Mouse (Mus musculus) layer of hippocampus, adult 9-10 months (tissue): ENCODE data around the gene Med27.

Experiments used
- DNase-seq: peaks from one replicate; pipeline ENCODE4 v3.0.0; 2022; ENCODE audit warnings: low spot score

The Med27 gene

DNA sequence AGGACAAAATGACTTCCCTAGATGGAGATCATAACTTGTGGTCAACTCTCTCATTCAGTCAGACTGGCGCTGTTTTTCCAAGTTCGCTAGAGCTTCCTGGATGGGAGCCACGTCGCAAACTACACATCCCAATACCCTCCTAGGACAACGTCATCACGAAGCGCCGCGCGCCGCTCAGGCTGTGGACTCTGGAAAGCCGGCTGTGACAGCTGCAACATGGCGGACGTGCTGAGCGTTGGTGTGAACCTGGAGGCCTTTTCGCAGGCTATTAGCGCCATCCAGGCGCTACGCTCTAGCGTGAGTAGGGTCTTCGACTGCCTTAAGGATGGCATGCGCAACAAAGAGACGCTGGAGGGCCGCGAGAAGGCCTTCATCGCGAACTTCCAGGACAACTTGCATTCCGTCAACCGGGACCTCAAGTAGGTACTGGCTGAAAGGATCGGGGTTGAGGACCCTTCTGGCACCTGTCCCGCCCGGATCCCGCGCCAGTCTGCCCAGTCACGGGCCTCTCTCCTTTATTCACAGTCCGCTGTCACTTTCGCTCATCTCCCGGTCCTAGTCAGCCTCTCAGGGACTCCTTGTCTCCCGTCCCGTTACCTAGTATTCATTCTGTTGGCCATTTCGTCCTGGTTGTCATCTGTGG lies at the start of gene Med27:
TSS of gene Med27 (plus strand) at position 191 of the 643 bp plus-strand sequence.
- DNase-seq = peak; percentile 90

DNA sequence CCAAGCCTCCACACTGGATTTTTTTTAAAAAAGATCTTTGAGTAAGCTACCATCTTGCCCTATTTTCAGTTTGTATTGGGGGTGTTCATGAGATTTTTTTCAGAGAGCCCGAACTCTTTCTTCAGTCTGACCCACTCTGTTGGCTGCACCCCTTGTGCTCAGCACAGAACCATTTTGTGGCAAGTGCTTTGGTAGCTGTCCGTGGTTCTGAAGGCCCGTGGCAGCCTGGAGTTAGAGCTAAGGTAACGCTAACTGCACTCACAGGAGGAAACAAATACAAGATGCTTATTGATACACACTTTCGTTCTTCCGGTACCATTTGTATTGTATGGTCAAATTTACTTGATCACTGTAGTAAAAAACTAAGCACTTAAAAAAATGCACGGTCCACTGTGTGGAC lies 36.7 kb upstream of the Med27 start:
- DNase-seq = no peak

DNA sequence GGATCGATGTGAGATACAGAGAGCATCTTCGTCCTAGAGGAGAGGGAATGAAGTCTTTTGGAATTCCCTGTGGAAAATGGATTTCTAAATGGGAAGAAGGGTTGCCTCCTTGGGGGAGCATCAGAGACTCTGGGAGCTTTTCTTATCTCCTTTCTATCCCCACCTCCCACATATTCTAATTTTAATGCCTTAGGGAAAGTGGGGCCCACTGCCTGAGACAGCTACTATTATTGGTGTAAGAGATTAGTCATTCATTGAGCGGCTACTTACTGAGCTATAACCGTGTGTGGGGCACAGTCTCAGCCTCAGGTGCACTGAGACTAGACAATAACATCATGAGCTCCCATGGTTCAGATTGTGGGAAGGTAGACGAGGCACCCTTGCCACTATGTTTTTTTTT lies 34.6 kb upstream of the Med27 start:
- no peak for DNase-seq

DNA sequence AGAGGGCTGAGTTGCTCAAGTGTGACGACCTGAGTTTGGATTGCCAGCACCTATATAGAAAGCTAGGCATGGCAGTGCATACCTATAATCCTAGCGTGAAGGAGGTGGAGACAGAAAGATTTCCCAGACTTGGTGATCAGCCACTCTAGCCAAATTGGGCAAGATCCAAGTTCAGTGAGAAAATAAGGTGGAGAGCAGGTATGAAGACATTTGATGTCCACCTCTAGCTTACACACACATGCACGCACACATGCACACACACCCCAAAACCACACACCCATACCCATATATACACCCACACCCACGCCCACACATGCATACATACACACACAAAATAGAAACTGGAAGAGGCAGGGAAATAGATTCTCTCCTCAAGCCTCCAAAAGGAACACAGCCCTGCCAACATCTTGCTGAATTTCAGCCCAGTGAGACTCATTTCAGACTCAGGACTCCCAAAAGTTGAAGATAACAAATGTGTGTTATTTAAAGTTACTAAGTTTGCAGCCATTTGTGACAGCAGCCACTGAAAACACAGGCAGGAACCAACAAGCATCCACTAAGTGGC lies 28.6 kb upstream of the Med27 start:
- no peak for DNase-seq

DNA sequence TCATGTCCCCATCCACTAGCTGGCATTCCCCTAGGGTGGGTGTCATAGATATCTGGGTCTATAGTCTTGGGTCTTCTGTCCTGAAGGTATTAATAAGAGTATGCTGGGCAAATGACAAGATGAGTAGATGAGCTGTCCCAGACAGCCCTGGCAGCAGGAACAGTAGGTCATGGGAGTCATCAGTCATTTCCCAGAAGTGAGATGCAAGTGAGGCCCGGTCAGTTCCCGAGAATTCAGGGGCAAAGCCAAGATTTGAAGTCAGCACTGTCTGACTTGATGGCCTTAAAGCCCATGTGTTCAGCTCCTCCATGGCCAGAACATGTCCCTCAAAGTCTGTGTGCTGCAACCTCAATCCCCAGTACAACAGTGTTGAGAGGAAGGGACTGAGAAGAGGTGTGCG lies 28.0 kb upstream of the Med27 start:
- no peak for DNase-seq

DNA sequence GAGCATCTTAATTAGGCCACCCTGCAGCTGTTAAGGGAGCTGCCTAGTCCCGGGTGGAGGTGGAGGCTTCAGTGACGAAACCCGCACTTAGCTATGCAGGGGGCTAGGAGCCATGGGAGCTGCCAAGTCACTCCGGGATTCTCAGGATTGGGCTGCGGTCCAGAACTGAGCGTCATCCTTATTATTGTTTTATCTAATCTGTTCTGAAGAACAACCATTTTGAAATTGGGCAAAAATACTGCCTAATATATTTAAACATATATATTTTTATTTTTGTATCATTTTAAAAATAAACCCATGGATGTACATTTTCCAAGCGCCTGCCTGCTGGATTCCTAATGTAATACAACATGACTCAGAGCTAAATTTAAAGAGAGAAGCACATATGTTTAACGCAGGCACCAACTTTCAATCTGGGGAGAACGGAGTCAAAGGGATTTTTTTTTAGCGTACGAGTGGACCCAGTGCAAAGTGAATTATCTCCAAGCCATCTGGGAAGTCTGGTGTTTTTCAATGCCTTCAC lies 26.3 kb upstream of the Med27 start:
- peak; percentile 16 for DNase-seq

DNA sequence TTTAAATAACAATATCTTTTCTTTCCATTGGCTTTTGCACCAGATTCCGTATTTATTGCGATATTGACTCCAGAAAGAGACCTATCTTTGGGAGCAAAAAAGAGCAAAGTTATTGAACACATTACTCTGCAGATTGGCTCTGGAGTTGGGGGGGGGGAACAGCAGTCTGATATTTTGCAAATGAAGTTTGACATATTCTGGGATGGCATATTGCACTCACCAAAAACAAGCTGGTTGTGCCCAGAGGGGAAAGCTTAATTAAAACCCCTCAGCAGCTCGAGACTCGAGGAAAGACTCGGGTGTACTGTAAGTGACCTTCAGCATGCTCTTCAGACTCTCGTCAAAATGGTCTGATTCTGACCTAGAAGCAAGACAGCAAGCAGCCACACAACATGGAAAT lies 25.8 kb upstream of the Med27 start:
- no peak for DNase-seq

DNA sequence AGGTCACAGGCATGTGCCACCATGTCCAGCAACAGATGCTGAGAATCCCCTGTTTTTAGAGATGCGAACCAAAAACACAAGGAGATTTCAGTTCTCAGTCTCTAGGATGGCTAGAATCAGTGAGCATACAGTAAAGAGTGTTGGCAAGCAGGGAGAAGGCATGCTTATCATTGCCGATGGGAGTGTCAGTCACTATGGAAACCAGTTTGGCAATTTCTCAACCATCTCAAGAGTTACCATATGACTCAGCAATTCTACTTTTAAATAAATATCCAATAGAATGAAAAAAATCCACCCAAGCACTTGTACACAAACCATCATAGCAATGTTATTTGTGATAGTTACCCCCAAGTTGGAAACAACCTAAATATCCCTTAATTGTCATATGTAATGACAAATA lies 22.2 kb upstream of the Med27 start:
- DNase-seq = peak; percentile 57

DNA sequence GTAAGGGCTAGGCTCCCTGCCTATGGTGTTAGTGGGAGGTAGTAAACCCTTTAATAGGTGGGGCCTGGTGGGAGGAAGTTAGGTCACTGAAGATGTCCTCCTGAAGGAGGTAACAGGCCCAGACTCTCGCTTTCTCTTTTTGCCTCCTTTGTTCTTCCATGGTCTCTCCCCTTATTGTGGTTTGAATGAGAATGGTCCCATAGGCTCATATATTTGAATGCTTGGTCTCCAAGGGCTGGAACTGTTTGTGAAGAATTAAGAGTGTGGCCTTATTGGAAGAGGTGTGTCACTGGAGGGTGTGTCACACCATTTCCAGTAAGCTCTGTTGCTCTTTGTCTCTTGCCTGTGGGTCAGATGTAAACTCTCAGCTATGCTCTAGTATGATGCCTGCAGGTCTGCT lies 16.1 kb upstream of the Med27 start:
- no peak for DNase-seq

DNA sequence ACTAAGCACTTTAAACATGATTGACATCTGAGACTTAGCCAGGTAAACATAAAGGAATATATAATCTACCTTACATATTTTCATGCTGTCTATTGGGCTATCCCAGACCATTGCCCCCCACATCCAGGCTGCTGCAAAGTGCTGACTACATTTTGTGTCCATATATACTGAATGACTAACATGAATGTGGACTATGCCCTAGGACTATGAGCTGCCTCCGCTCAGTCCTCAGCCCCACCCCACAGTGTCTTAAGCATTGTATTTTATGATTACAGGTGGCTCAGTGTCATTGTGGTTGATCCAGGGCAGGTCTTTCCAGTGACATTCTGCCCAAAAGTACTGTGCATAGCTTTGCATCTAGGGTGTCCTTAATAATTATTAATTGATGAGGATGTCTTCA lies 8.2 kb upstream of the Med27 start:
- no peak for DNase-seq

DNA sequence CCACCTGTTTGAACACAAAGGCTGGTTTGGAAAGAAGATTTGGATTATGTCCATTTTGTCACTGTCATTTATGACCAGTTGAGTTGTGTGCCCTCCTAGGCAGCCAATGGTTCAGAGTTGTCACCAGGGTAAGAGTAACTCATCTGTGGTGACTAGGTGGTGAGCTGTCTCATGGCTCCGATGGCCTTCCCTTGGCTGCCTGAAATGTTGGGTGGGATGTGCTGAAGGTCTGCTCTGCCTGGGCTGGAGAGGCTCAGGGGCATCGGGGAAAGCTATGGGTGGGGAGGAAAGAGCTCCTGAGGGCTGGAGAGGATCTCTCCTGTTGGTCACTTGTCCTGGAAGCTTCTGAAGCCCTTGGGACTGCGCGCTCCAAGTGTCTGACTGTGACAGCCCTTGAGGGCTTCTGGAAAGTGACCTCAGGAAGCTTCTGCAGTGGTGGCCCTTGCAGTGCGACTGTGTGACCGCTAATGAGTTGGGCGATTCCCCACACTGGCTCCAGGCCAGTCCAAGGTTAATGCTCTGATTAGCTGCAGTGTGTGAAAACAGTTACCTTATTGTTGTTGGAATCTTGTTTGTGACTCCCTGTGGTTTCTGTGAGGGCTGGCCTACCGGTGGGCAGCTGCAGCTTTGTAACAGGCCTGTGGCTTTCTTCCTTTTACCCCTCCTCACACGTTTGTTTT lies 12.2 kb downstream of the Med27 start:
- DNase-seq = no peak

DNA sequence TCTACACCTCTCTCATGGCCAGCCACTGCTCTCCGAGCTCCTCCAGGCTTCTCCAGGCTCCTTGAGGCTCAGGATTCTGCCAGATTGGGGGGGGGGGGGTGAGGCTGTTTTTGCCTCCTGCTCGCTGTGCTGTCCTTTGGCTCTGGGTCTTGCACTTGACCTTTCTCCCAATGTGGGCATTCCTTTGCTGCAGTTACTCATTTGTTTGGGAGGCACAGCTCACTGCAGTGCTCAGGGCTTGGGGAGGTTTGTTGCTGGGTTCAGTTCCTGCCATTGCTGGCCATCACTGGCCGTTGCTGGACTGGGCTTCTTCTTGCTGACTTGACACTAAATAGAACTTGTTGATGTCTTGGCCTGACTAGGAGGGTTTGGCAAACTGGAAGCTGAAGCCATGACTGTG lies 14.3 kb downstream of the Med27 start:
- DNase-seq = no peak

DNA sequence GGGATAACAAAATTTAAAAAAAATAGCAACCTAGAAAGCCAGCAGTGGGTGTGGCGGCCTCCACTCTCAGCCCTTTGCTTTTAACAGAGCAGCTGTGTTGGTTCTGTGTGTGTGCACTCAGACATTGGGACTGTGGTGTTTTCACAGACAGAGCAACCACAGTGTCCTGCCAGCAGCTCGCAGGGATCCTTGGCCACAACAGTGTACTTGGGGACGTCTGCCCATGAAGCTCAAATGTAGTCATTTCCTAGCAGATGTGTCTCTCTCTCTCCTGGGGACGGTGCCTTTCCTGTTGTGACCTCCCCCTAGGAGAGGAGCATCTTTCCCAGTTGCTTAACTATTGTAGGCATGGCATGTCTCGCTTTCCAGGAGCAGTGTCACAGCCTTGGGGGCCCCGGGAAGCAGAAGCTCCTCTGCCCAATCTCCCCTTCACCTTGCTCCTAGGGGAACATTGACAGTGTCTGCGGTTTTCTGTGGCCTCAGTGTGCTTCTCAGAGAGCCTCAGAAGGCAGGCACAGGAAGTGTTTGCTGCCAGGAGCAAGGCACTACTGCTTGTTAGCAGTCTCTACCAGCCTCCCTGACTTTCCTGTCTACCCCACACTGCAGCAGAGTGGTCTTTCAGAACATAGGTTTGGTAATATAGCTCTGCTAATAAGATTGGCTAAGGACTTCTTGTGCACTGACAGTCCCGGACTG lies 18.5 kb downstream of the Med27 start:
- no peak for DNase-seq

DNA sequence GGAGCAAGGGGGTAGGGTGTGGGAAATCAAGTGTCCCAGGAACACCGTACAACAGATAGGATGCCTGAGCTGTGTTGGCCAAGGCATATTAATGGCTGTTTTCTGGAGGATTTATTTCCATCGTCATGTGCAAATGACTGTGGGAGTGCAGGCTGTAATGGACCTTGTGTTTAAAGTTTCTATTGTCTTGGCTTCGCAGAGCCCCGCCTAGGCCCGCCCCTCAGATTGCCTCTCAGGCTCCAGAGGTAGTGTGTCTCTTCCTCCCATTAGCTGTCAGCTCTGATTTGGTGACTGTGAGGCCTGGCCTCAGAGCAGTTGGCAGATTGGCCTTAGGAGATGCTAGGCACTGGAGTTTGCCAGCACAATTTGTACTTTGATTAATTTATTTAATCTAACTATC lies 22.1 kb downstream of the Med27 start:
- no peak for DNase-seq

DNA sequence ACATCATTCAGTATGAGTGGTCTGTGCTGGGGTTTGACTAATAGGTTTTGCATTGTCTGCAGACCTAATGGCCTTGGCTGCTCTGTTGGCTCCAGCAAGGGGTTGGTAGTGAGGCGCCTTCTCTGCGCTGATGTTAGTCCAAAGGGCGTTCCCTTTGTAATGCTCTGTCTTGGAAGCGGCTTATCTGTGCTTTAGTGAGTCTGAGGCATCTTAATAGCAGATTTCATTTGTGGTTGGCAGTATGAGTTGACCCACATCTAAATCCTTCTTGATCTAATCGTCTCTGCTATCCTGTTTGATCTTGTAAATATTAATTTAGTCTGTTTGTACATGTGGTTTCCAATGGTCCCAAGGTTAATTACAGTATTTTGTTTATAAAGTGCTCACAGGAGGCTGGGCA lies 25.6 kb downstream of the Med27 start:
- no peak for DNase-seq

DNA sequence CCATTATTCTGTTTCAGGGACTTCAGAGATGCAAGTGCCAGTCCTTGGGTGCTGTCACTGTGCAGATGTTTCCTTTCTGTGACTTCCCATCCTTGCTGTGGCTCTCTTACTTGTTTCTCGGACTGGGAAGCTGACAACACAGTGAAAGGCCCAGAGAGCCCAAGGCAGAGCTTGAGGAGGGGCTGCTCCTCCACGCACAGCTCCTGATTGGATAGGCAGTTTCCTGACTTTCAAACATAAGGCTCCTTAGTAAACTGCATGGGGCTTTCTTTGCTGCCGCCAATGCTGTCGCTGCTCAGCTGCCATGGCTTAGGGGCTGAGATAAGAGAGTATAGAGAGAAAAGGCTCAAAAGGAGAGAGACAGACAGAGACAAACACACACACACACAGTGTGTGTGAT lies 35.1 kb downstream of the Med27 start:
- DNase-seq = no peak

DNA sequence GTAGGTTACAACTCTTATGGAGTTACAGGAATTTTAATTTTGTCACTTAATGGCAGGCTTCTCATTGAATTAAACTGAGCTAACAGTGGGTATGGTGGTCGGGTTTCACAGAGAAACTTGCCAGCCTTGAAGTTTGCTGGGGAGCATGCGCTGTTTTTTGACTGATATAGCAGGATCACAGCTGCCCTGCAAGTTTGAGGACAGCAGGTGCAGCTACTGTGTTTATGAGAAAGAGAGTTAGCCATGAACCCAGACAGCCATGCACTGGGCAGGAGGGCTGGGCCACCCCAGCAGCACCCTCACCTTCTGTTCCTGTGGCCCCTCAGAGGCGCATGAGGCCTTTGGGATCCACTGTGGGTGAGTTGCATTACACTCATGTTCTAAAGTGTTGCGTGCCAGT lies 36.0 kb downstream of the Med27 start:
- DNase-seq = no peak

DNA sequence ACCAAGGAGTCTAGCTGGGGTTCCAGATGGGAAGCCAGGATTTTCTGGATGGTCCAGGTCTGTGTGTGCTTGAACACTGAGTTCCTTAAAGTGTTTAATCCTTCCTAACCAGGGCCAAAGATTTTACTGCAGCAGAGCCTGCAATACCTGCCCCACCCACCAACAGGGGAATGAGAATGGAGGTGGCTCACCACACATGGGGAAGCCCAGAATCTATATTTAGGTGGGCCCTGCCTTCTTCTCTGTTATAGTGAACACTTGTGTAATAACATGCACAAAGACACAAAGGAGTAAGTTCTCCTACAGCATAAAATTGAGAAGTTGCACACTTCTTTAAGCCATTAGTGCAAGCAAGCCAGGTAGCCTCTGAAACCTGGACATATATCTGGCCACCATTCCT lies 36.5 kb downstream of the Med27 start:
- no peak for DNase-seq

DNA sequence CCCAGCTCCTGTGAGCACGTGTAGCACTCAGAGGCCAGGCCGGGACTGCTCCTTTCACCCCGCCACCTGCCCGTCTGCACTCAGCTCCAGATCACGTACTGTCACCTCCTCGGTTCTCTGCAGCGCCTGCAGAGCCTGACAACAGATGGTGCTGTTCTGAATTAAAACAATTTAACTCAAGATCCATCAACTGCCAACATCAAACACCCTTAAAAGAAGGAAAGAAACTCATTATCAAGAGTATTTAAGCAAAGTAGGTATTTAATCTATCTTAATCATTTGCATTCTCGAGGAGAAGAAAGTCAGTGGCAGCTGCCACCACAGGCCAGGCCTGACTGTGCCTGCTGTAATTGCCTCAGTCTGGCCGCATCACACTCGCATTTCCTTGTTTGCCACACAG lies 38.8 kb downstream of the Med27 start:
- DNase-seq = no peak

DNA sequence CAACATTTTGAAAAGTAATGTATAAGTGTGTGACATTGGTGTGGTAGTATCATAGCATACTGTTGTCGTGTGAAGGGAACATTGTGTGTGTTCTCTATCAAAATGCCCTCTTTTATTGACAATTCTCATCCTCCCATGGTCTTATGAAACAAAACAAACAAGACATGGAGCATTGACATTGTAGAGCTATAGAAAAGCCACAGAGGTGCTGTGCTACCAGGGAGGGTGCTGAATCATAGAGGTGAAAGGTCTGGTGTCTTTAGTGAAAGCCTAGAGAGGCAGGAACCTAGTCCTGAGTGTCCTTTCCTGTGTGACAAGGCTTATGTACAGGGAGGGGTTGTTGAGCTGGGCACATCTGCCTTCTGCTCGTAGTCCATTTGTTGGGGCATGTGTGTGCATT lies 40.6 kb downstream of the Med27 start:
- no peak for DNase-seq

DNA sequence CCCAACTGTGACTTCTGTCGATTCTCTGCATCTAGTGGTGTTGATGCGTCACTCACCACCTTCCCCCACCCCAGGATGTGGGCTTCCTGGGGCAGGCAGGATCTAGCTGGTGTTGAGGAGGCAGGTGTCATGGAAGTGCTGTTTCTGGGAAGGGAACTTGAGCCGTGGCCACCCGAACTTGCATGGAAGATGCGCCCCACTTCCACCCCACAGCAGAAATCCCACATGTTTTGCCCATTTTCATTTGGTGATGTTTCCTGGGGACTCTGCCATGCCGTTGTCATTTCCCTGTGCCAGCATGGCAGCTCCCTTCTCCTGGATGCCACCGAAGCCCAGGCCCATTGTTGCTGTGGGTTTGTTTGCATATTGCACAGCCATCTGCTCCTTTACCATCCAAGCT lies 42.3 kb downstream of the Med27 start:
- no peak for DNase-seq

DNA sequence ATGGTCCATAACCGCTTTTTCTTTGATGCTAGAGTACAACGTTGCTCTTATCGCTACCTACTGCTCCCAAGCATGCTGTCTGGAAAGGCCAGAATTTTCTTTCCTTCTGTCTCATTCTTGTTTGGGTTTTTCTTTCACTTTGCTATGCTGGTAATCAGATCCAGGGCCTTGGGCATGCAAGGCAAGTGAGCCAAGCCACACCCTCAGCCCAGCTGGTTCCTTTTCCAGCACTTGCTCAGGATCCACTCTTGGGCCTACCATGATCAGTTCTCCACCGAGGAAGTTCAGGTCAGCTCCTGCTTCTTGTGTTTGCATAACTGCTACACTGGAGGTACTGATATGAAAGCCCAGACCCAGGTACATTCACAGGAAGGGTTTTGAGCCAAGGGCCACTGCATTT lies 44.5 kb downstream of the Med27 start:
- no peak for DNase-seq

DNA sequence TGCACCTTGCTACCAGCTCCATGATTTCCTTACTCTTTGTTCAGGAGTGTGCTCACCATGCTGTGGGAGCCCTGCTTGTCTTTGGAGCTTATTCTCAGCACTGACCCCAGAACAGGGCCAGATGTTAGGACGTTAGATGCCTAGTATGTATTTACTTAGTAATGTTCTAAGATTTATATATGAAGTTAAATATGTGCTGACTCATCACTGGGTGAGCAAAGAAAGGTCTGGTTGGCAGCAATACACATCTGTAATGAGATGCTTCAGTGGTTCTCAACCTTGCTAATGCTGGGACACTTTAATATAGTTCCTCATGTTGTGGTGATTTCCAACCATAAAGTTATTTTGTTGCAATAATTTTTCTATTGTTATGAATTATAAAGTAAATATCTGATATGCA lies 45.4 kb downstream of the Med27 start:
- DNase-seq = no peak
